Mouse (Mus musculus) lung, adult 2 months (tissue): ENCODE data around the gene Mcidas. TPM values are rescaled to one million over a fixed set of nuclear protein-coding genes. Genes with fewer than 3 reads are reported as not detected.
A peak's percentile ranks its signal among the peaks of the same experiment; 100 is the strongest.
"Not testable (repeated sequence)": the region's sequence is repeated elsewhere in the genome, so short reads cannot be mapped to it uniquely, and the experiment has no call there.

Experiments used
- DNase-seq: peaks from one replicate; pipeline ENCODE4 v3.0.0; 2022
- H3K4me1 ChIP-seq: fragments of 200-500 bp; 2 replicates; pipeline ENCODE4 v1.6.1; 2011; ENCODE audit warnings: low read length; ENCODE audit not compliant: control insufficient read depth, insufficient read depth
- H3K4me3 ChIP-seq: fragments of 200-500 bp; replicated peaks from 2 replicates; pipeline ENCODE3; 2011; ENCODE audit warnings: low read depth, mild to moderate bottlenecking, control low read depth, low read length; ENCODE audit errors: extremely low read depth
- CTCF ChIP-seq: fragments of 200-500 bp; IDR thresholded peaks from 2 replicates; pipeline ENCODE4 v1.5.1; 2011; ENCODE audit warnings: mild to moderate bottlenecking, low read length, control low read depth; ENCODE audit not compliant: insufficient read depth
- POLR2A ChIP-seq: fragments of 200-500 bp; IDR thresholded peaks from 2 replicates; pipeline ENCODE4 v1.6.1; 2011; ENCODE audit warnings: low read depth, mild to moderate bottlenecking, control low read depth, low read length, borderline replicate concordance; ENCODE audit errors: extremely low read depth
- WGBS: fragments of 180-500 bp; shearing (Covaris S2); methylation state at CpG from one replicate; pipeline ENCODE4 v1.1.7; 2018; 5-methylcytosine and 5-hydroxymethylcytosine counted together
- polyA plus RNA-seq: library from polyadenylated mRNA; depleted of rRNA; stranded (reverse); fragments of >200 nt; gene quantifications from 2 replicates; pipeline ENCODE4 v1.2.3, GENCODE M21; 2012

The Mcidas gene
- polyA plus RNA-seq, 1 experiment = 0.47 TPM

GRCm38 (mm10) chr13:113000576-113001318 lies 7.1 kb downstream of the Mcidas start:
- no peak for TF ChIP-seq CTCF
- TF ChIP-seq POLR2A = no peak
- whole genome bisulfite sequencing = 52% methylated on average over 9 of the region's 9 CpGs
- peak; percentile 45 for DNase-seq
- no peaks in the 10 kb centered on the region for H3K4me1 ChIP-seq
- no peak overlapping the region for H3K4me3 ChIP-seq

- peak overlapping the region; percentile 90 for H3K4me3 ChIP-seq
- DNase-seq = no peak
- no peak for TF ChIP-seq POLR2A
- TF ChIP-seq CTCF = no peak
- H3K4me1 ChIP-seq = no peaks in the 10 kb centered on the region; the same call in none of the 2 replicates
- whole genome bisulfite sequencing = 55% methylated on average over 6 of the region's 6 CpGs
Measured at GRCm38 (mm10) chr13:113012683-113013082, 19.0 kb downstream of the Mcidas start.

- 16% methylated on average over 20 of the region's 20 CpGs for WGBS
- H3K4me1 ChIP-seq, DNase-seq: not testable (repeated sequence)
- peak overlapping the region; percentile 90 for H3K4me3 ChIP-seq
Measured at GRCm38 (mm10) chr13:113013174-113013953, 19.7 kb downstream of the Mcidas start.

GRCm38 (mm10) chr13:113021521-113021920 lies 27.9 kb downstream of the Mcidas start:
- 0 out of 2 replicates have a peak, but pooled peaks cover 2% of the 10 kb centered on the region for H3K4me1 ChIP-seq
- H3K4me3 ChIP-seq = no peak overlapping the region
- TF ChIP-seq POLR2A (no peak), CTCF (no peak)
- DNase-seq = no peak
- WGBS = 84% methylated on average over 2 of the region's 2 CpGs

- H3K4me3 ChIP-seq = no peak overlapping the region
- WGBS = 69% methylated on average over 8 of the region's 8 CpGs
Measured at GRCm38 (mm10) chr13:113022467-113022866, 28.8 kb downstream of the Mcidas start.

GRCm38 (mm10) chr13:113023274-113024143 lies 29.9 kb downstream of the Mcidas start:
- DNase-seq = no peak
- H3K4me1 ChIP-seq = 0 out of 2 replicates have a peak, but pooled peaks cover 2% of the 10 kb centered on the region
- H3K4me3 ChIP-seq = no peak overlapping the region
- WGBS = 49% methylated on average over 17 of the region's 17 CpGs
- TF ChIP-seq POLR2A = no peak
- no peak for TF ChIP-seq CTCF

More at GRCm38 (mm10) chr13:113022467-113022866, 28.8 kb downstream of the Mcidas start:
- TF ChIP-seq CTCF (no peak), POLR2A (no peak)
- no peak for DNase-seq
- 0 out of 2 replicates have a peak, but pooled peaks cover 2% of the 10 kb centered on the region for H3K4me1 ChIP-seq

- 3% methylated on average over 7 of the region's 7 CpGs for WGBS
- no peak overlapping the region for H3K4me3 ChIP-seq
Measured at GRCm38 (mm10) chr13:113031351-113031750, 37.7 kb downstream of the Mcidas start.

GRCm38 (mm10) chr13:113031792-113032571 lies 38.3 kb downstream of the Mcidas start:
- peak; percentile 25 for DNase-seq
- no peak for TF ChIP-seq POLR2A
- no peak for TF ChIP-seq CTCF
- H3K4me3 ChIP-seq = peak overlapping the region; percentile 49
- H3K4me1 ChIP-seq = no peaks in the 10 kb centered on the region; the same call in 1 of the 2 replicates
- WGBS = 1% methylated on average over 40 of the region's 40 CpGs

More at GRCm38 (mm10) chr13:113031351-113031750, 37.7 kb downstream of the Mcidas start:
- DNase-seq = no peak
- no peak for TF ChIP-seq CTCF
- no peak for TF ChIP-seq POLR2A
- no peaks in the 10 kb centered on the region; the same call in 1 of the 2 replicates for H3K4me1 ChIP-seq

GRCm38 (mm10) chr13:113032831-113033230 lies 39.2 kb downstream of the Mcidas start:
- TF ChIP-seq CTCF (no peak), POLR2A (no peak)
- DNase-seq = no peak
- H3K4me3 ChIP-seq = no peak overlapping the region
- no peaks in the 10 kb centered on the region; the same call in 1 of the 2 replicates for H3K4me1 ChIP-seq
